Mouse (Mus musculus) megakaryocyte-erythroid progenitor cell, adult 5-6 weeks (primary cell): ENCODE data around the gene Hexdc. TPM values are rescaled to one million over a fixed set of nuclear protein-coding genes. Genes with fewer than 3 reads are reported as not detected.
A peak's percentile ranks its signal among the peaks of the same experiment; 100 is the strongest.

Experiments used
- ATAC-seq: replicated peaks from 2 replicates; pipeline ENCODE4 v1.8.0; 2016; ENCODE audit warnings: mild to moderate bottlenecking, inconsistent platforms; ENCODE audit not compliant: severe bottlenecking, poor library complexity, low FRiP score, low TSS enrichment
- total RNA-seq, 2 experiments: library from RNA; stranded (forward) in 1 of 2; stranded (reverse) in 1 of 2; fragments of 200-1000, 215-1000 nt in 1 of 2; fragments of >200 nt in 1 of 2; fragmentation: Nextera tagmentation in 1 of 2; gene quantifications; 2 replicates each; pipeline ENCODE4 v1.2.3; 2014 to 2017

The Hexdc gene
- total RNA-seq (2014; fragmentation: Nextera tagmentation) (7.2 and 7.7 TPM in 2 replicates), total RNA-seq (2017) (4.5 and 6.0 TPM in 2 replicates)

DNA sequence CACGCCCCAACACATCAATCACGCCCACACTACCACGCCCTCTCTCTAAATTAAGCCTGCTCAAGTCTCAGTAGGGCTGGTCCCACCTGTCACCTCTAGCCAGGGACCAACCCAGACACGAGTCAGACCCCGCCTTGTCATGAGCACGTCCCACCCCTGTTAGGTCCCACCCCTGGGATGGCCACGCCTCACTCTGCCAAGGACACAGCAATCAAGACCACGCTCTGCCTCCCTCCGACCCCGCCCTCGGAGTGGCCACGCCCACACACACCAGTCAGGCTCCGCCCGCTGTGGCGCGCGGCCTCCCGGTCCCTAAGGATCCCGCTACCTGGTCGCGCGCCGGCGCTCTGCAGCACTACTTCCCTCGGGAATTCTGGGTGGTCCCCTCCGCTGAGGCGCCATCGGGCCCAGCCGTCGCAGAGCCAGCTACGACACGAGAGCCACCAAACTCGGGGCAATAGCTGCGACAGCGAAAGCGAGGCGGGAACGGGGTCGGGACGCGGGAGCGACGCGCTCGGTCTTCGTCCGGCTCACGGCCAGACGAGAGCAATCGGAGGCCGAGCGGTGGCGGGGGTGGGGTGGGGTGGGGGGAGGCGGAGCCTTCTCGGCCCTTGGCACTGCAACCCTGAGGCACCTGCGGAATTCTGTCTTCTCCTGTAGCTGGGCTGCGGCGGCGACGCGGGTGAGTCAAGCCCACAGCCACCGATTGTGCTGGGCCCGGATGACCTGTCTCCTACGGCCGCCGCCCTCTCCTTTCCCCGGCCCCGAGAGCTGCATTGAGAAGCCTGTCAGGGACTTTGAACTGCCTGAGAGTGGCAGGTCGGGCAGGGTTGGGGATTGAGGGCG, at the start of gene Hexdc, which contains the start of gene Ogfod3:
Gene Hexdc, plus strand, starts transcription at position 273 of the 846 bp plus-strand sequence.
Gene Ogfod3, minus strand, starts transcription at position 551 of the 846 bp plus-strand sequence.
- ATAC-seq, result peak; percentile 98

DNA sequence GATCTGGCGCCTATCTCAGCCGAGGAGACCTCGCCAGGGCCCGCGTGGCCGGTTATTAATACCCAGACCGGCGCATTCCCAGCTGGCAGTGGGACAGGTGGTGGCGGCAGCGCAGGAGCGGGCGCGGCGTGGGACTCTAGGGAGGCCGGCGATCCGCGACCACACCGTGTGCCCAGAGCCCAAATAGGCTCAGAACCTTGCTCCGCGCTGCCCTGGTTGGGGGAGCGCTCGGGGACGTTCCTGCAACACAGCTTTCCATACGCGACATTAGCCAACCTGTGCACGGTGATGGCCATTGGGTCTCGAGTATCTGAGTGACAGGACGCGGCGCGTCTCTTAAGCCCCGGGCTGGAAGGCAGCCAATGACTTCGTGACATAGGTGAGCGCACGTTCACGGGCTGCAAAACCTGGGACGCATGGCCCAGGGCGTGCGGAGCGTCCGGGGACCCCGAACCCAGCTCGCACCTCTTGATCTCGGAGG, 47.8 kb upstream of the Hexdc start:
- no peak for ATAC-seq

DNA sequence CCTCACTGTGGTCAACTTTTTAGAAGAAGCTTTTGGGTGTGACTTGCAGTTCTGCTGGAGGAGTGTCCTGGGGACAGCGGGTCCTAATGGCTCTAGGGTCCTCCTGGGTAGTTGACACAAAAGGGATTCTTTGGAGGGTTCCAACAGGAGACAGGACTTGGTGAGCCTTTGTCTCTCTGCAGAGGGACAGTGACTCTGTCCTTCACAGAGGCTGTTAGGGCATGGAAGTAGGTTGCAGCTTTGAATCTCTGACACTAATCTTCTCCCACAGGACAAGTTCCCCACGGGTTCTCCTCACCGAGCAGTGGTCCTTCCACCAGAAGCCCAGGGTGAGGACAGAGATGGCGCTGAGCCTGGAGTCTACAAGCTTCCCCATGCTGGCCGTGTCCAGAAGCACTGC, 44.3 kb upstream of the Hexdc start, which contains the start of gene Uts2r:
Gene Uts2r, plus strand, starts transcription at position 301 of the 400 bp plus-strand sequence.
- ATAC-seq, result no peak

DNA sequence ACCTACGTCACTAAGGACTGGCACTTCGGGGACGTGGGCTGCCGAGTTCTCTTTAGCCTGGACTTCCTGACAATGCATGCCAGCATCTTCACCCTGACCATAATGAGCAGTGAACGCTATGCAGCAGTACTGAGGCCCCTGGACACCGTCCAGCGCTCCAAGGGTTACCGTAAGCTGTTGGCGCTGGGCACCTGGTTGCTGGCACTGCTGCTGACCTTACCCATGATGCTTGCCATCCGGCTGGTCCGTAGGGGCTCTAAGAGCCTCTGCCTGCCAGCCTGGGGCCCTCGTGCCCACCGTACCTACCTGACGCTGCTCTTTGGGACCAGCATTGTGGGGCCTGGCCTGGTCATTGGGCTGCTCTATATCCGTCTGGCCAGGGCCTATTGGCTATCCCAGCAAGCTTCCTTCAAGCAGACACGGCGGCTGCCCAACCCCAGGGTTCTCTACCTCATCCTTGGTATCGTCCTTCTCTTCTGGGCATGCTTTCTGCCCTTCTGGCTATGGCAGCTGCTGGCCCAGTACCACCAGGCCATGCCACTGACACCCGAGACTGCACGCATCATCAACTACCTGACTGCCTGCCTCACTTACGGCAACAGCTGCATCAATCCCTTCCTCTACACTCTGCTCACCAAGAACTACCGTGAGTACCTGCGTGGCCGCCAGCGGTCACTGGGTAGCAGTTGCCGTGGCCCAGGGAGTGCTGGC, 43.4 kb upstream of the Hexdc start:
- no peak for ATAC-seq

DNA sequence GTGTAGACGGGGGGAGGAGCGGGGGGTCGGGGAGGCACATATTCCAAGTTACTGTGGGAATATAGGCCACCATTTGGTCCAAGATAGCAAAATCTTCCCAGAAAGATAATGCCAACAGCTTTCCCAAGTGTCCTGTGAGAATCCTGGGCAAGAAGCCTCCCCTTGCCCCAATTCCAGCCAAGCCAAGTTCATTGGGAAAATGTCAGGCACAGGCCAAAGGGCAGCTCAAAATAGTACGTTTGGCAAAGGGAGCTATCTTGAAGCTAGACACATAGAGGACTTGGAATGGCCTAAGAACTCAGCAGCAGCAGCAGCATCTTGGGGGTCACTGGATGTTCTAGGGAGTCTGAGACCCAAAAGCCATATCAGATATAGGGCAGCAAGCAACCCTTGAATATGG, 40.5 kb upstream of the Hexdc start:
- ATAC-seq, result no peak

DNA sequence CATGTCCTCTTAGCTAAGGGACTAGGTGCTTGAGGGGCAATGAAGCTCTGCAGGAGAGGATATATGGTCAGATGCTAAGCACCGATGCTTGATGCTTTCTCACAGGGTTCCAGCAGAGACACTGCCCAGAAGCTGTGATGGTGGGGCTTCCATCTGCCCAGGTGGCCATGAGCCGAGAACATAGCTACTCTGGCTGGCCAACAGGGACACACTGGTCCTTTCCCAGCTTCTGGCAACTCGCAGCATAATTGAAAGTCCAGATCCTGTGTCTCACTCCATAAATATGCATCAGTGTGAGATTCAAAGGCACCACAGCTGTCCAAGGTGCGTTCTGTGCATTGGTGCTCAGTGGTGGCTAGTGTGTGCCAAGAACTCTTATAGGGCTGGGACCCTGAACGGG, 31.0 kb upstream of the Hexdc start:
- no peak for ATAC-seq

DNA sequence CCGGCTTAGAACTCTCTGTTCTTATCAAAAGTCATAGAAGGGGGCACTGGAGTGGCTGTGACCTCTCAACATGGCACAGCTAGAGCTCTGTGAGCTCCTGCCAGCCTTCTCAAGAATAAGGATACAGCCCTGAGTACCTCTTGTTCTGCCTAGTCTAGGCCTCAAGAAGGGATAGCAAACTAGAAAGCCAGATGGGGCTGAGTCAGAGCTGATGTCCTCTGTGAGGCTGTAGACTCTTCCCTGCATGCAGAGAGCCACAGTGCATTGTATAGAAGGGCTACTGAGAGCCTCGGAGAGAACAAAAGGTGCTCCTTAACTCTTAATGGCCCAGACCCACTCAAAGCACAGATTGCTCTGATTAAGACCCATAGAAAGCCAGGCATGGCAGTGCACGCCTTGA, 30.0 kb upstream of the Hexdc start:
- no peak for ATAC-seq

DNA sequence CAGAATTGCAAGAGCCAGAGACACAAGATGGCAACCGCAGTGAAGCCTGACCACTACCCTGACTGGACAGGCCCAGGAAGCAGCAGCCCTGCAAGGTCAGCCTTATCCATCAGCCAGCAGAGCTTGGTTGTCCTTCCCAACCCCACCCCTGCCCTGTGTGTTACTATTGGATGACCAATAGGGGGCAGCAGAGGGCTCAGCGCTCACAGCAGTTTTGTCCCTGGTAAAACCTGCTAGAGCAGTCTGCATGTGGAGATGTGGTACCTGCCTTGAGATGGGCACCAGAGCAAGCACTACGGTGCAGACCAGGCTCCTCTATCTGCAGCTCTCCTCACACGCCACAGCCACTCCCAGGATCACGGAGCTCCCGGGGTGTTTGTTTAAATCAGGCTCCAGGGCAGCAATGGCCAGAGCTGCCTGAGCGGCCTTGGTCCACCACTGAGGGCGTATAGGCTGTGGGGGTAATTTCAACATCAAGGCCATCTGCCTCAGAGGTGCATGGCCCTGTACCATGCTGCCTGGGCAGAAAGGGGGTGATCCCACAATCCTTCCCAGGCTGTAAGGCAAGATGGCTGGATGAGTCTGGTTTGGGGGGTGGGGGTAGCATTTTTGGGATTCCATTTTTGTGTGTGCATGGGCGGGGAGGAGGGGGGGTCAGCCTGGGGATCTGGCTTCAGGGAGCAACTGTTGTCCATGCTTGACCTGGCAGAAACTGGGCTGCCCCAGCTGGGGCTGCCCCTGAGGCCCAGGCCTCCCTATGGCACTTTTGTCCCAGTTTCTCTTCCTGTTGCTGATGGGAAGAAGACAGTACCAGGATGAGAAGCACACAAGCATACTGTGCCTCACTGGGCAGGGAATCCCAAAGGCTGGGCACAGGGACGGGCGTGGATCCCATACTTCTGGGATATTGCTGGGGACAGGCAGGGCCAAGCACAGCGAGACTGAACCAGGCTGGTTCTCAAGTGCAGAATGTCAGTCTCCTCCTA, 27.7 kb upstream of the Hexdc start:
- ATAC-seq, result peak; percentile 77

DNA sequence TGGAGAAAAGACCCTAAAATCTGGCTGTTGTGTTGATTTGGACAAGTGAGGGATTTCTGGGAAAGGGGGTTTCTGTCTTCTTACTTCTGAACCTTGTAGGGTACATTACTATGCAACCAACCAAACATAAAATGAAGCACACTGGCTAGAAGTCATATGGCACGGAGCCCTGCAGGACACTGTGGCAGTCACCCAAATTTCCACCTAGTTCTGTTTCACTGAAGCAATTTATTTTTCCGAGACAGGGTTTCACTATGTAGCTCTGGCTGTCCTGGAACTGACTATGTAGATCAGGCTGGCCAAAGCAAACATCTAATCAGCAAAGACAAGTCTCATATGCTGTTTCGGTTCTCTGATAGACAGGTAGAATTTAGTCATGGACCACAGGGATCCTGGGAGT, 14.6 kb upstream of the Hexdc start:
- no peak for ATAC-seq

DNA sequence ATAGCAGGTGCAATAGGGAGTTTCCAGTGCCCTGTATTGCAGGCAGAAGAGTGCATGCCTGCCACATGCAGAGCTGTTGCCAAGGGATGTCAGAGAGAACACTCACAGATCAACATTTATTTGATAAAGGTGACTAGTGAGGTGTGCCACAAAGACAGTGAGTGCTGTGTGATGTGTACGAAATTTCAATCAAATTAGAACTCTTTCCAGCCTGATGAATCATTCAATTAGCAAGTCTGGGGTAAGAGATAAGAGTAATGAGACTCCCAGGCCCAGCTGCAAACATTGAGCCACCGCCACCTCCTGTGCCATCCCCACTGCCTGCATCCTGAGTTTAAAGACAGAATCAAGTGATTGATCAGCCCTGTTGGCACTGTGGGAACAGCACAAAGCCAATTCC, 11.5 kb upstream of the Hexdc start:
- ATAC-seq, result peak; percentile 52

DNA sequence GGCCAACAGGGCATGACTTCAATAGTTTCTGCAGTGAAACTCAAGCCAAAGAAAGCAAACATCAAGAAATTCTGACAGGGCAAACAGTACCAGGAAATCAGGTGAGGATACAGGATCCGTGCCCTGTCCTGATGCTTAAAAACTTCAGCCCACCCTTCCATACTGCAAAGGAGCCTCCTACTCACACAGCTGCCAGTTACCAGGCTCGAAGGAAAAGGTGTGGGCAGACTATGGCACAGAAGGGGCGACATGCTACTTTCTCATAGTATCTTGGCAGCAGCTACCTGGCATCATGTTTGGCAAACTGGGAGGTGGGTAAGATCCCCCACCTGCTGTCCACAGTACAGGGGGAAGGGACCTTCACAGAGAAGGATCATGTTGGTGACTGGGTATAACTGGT, 10.8 kb upstream of the Hexdc start:
- ATAC-seq, result no peak

DNA sequence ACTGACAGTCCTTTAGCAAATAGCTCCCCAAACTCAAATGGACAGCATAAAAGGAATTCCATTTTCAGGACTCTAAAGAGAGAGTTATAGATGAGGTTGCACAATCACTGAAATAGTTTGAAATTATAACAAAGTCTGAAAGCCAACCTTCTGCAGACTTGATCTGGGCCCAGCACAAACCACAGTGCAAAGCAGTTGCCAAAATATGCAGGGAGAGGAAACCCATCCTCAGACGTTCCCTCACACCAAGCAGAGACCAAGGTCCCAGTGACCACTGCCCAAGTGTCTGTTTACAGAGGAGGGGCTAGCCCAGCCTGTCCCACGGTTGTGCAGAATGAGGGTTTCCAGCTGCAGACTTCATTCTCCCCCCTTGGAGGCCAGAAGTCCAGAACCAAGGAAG, 5.6 kb upstream of the Hexdc start:
- ATAC-seq, result no peak

DNA sequence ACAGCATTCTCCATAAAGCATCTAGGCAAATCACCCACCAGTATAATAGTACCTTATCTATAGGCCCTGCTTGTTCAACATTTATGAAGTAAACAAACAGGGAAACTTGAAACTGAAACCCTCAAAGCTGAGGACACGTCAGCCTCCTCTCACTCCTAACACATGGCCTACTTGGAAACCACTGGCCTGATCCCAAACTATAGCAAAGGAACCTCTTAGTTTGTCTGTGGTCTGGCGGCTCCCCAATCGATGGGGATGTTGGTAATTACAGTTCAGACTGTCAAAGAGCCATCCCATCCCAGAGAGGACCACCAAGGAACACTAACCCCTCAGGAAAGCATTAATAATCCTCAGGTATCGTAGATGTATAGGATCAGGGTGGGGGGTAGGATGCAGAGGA, 4.4 kb upstream of the Hexdc start:
- no peak for ATAC-seq

DNA sequence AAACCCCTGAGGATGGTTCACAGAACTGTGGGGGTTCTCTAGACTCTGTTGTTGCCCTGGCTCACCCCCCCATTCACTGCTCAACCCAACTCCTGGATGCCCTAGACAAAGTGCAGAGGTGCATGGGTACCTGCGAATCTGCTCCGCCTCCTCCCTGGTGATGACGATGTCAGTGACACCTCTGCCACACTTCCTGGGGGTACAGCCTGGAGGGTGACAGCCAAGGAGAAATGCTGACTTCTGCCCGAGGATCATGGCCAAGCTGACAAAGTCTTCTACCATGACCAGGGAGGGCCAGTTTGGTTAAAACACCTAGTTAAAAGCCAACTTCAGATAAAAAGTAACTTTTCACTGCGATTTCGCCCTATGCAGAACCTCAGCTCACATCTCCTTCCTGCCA, 3.5 kb upstream of the Hexdc start:
- no peak for ATAC-seq

DNA sequence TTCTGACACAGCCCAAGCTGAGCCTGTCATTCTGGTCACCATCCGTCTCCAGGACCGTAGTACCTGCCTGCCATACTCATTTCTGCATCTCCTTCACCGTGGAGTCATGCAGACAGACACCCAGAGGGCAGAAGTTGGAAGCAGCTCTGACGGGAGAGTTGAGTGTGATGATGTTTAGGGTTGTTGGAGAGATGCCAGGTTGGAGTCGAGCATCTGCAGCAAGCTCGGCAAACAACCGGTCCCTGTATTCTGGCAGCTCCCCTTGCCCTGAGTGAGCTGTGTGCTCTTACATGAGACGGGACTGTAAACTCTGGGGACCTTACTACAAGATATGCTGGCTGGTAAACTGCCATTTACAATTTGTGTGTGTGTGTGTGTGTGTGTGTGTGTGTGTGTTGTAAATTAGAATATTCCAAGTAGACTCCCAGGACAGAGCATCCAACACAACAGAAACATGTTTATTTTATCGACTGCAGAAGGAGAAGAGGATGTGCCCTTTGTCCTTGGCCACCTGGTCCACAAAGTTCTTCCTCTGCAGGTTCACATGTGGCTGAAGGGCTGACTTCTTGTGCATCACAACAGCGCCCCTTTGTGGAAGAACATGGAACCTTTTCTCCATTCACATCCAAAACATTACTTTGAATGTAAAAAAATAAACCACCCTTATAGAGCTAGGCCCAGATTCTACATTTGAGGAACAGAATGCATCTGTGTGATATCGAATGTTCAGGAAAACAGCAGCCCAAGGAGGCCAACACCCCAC, 2.6 kb upstream of the Hexdc start:
- no peak for ATAC-seq

DNA sequence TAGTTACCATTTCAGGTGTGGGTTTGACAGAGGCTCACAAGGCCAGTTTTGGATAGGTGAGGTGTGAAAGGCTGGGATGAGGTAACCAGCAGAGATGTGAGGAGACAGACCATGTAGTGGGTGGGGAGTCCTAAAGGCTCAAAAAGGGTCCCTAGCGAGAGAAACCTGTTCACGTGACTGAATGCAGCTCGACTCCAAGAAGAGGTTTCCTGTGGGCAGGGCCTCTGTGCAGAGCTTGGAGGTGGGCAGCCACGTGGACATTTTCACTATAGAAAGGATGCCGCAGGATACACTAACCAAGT, 423 bp upstream of the Hexdc start:
- no peak for ATAC-seq

DNA sequence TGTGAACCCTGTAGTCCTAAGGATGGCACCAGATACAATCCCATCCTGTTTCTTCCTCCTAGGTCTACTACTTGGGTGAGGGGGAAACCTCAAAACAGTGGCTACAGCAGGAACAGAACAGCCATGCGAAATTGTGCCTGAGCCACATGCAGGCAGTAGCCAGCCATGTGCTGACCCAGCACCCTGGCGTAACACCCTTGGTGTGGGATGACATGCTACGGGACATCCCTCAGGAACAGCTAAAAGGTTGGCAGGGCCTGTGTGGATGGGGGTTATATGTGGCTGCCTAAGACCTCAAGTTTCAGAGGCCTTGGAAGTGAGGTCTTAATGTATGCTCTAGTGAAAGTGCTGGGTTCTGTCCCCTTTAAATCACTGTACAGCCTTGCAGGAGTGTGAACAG, 12.6 kb downstream of the Hexdc start:
- ATAC-seq, result no peak

DNA sequence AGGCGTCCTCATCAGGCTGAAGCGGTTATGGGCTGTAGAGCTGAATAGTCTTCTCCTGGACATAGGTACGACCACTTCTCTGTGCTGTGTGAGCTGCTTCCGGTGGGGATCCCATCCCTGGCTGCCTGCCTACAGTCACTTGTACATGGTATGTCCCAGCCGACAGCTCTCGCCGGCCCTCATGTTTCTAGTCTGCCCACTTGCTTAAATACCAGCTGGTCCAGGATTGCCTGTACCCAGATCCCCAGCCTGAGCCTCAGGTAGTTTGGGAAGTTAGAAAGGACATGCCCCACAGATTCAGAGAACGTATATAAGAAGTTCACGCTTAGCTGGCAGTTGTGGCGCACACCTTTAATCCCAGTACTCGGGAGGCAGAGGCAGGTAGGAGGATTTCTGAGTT, 15.5 kb downstream of the Hexdc start:
- no peak for ATAC-seq

DNA sequence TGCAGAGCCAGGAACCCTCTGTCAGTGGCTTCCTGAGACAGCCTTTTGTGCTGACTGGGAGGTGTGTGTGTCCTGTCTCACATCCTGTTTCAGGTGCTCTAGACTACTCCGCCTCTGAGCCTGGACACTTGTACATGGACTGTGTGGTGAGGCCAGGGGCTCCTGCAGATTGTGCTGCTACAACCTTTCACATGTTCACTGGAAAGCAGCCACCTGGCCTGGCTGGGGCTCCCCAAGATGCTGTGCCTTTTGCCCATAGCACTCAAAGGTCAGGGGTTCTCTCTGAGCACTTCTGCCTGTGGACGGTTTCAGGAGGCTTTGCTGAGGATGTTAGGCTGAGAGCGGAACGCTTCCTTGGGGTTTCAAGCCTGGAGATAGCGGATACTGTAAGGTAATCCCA, 16.5 kb downstream of the Hexdc start:
- no peak for ATAC-seq
